Mouse (Mus musculus) ES-E14 (cell line): ENCODE data around the gene Grin2c.

Experiments
- CHD2 ChIP-seq: IDR thresholded peaks from 2 replicates; pipeline ENCODE4 v1.6.1; 2014; ENCODE audit warnings: mild to moderate bottlenecking, low read depth, low read length, inconsistent platforms
- HCFC1 ChIP-seq: IDR thresholded peaks from 2 replicates; pipeline ENCODE4 v1.6.1; 2012; ENCODE audit warnings: low read length, inconsistent platforms, borderline replicate concordance; ENCODE audit not compliant: insufficient read depth
- MAFK ChIP-seq: IDR thresholded peaks from 2 replicates; pipeline ENCODE4 v1.6.1; 2014; ENCODE audit warnings: mild to moderate bottlenecking, low read depth, low read length, inconsistent platforms; ENCODE audit not compliant: insufficient read depth
- ZC3H11A ChIP-seq: IDR thresholded peaks from 2 replicates; pipeline ENCODE4 v1.6.1; 2012; ENCODE audit warnings: low read depth, mild to moderate bottlenecking, inconsistent platforms, low read length, borderline replicate concordance
- ZNF384 ChIP-seq: IDR thresholded peaks from 2 replicates; pipeline ENCODE4 v1.6.1; 2012; ENCODE audit warnings: low read depth, low read length, inconsistent platforms

GRCm38 (mm10) chr11:115202756-115203155 is 64.3 kb downstream of the Grin2c start:
- no peak for TF ChIP-seq CHD2
- TF ChIP-seq HCFC1 = no peak
- TF ChIP-seq MAFK = no peak
- TF ChIP-seq ZNF384 = no peak
- TF ChIP-seq ZC3H11A = no peak
